Mouse (Mus musculus): ENCODE measurements at regions not wholly inside any gene's neighbourhood (a gene's known extent, or its start where the extent isn't known, plus 50 kb on each side); places are given as distances from the start of the nearest gene placed in this dataset.

- no peak for ATAC-seq (replicated peaks; ENCODE audit: insufficient number of reproducible peaks, low FRiP score, low TSS enrichment, poor library complexity, severe bottlenecking)
Measured at GRCm38 (mm10) chr11:82597757-82598156, 166.4 kb downstream of the Cct6b start.

GRCm38 (mm10) chr11:82596801-82597200 lies 167.3 kb downstream of the Cct6b start:
- no peak for ATAC-seq (replicated peaks; ENCODE audit: insufficient number of reproducible peaks, low FRiP score, low TSS enrichment, poor library complexity, severe bottlenecking)

- ATAC-seq (replicated peaks; ENCODE audit: insufficient number of reproducible peaks, low FRiP score, low TSS enrichment, poor library complexity, severe bottlenecking) = no peak
Measured at GRCm38 (mm10) chr11:82589761-82590160, 174.4 kb downstream of the Cct6b start.

GRCm38 (mm10) chr11:82588744-82589143 lies 175.4 kb downstream of the Cct6b start:
- no peak for ATAC-seq (replicated peaks; ENCODE audit: insufficient number of reproducible peaks, low FRiP score, low TSS enrichment, poor library complexity, severe bottlenecking)

- no peak for ATAC-seq (replicated peaks; ENCODE audit: insufficient number of reproducible peaks, low FRiP score, low TSS enrichment, poor library complexity, severe bottlenecking)
Measured at GRCm38 (mm10) chr11:82579841-82580415, 184.2 kb downstream of the Cct6b start.

- no peak for ATAC-seq (replicated peaks; ENCODE audit: insufficient number of reproducible peaks, low FRiP score, low TSS enrichment, poor library complexity, severe bottlenecking)
Measured at GRCm38 (mm10) chr11:82576019-82576418, 187.3 kb downstream of the Tmem132e start.

GRCm38 (mm10) chr11:82573126-82573525 lies 184.4 kb downstream of the Tmem132e start:
- ATAC-seq (replicated peaks; ENCODE audit: insufficient number of reproducible peaks, low FRiP score, low TSS enrichment, poor library complexity, severe bottlenecking) = no peak

GRCm38 (mm10) chr11:82571525-82571924 lies 182.8 kb downstream of the Tmem132e start:
- ATAC-seq (replicated peaks; ENCODE audit: insufficient number of reproducible peaks, low FRiP score, low TSS enrichment, poor library complexity, severe bottlenecking) = no peak

- no peak for ATAC-seq (replicated peaks; ENCODE audit: insufficient number of reproducible peaks, low FRiP score, low TSS enrichment, poor library complexity, severe bottlenecking)
Measured at GRCm38 (mm10) chr11:82569819-82570218, 181.1 kb downstream of the Tmem132e start.

GRCm38 (mm10) chr11:82568219-82568676 lies 179.5 kb downstream of the Tmem132e start:
- no peak for ATAC-seq (replicated peaks; ENCODE audit: insufficient number of reproducible peaks, low FRiP score, low TSS enrichment, poor library complexity, severe bottlenecking)

GRCm38 (mm10) chr11:82567014-82567685 lies 178.4 kb downstream of the Tmem132e start:
- ATAC-seq (replicated peaks; ENCODE audit: insufficient number of reproducible peaks, low FRiP score, low TSS enrichment, poor library complexity, severe bottlenecking) = no peak

- no peak for ATAC-seq (replicated peaks; ENCODE audit: insufficient number of reproducible peaks, low FRiP score, low TSS enrichment, poor library complexity, severe bottlenecking)
Measured at GRCm38 (mm10) chr11:82566092-82566491, 177.4 kb downstream of the Tmem132e start.

- ATAC-seq (replicated peaks; ENCODE audit: insufficient number of reproducible peaks, low FRiP score, low TSS enrichment, poor library complexity, severe bottlenecking) = no peak
Measured at GRCm38 (mm10) chr11:82564181-82564580, 175.5 kb downstream of the Tmem132e start.

- ATAC-seq (replicated peaks; ENCODE audit: insufficient number of reproducible peaks, low FRiP score, low TSS enrichment, poor library complexity, severe bottlenecking) = no peak
Measured at GRCm38 (mm10) chr11:82542028-82542427, 153.3 kb downstream of the Tmem132e start.

GRCm38 (mm10) chr11:82541376-82541775 lies 152.7 kb downstream of the Tmem132e start:
- no peak for ATAC-seq (replicated peaks; ENCODE audit: insufficient number of reproducible peaks, low FRiP score, low TSS enrichment, poor library complexity, severe bottlenecking)

- no peak for ATAC-seq (replicated peaks; ENCODE audit: insufficient number of reproducible peaks, low FRiP score, low TSS enrichment, poor library complexity, severe bottlenecking)
Measured at GRCm38 (mm10) chr11:82537931-82538330, 149.2 kb downstream of the Tmem132e start.

GRCm38 (mm10) chr11:82523200-82523802 lies 134.6 kb downstream of the Tmem132e start:
- ATAC-seq (replicated peaks; ENCODE audit: insufficient number of reproducible peaks, low FRiP score, low TSS enrichment, poor library complexity, severe bottlenecking) = no peak

- ATAC-seq (replicated peaks; ENCODE audit: insufficient number of reproducible peaks, low FRiP score, low TSS enrichment, poor library complexity, severe bottlenecking) = no peak
Measured at GRCm38 (mm10) chr11:82521383-82521782, 132.7 kb downstream of the Tmem132e start.

GRCm38 (mm10) chr11:82518691-82519090 lies 130.0 kb downstream of the Tmem132e start:
- no peak for ATAC-seq (replicated peaks; ENCODE audit: insufficient number of reproducible peaks, low FRiP score, low TSS enrichment, poor library complexity, severe bottlenecking)

GRCm38 (mm10) chr11:82514526-82515144 lies 125.9 kb downstream of the Tmem132e start:
- no peak for ATAC-seq (replicated peaks; ENCODE audit: insufficient number of reproducible peaks, low FRiP score, low TSS enrichment, poor library complexity, severe bottlenecking)
